Mouse (Mus musculus) embryonic facial prominence, embryonic 11.5 days (tissue): ENCODE measurements around the gene Olfr1274-ps. TPM values are rescaled to one million over a fixed set of nuclear protein-coding genes. Genes with fewer than 3 reads are reported as not detected.

Experiments
- polyA plus RNA-seq: library from polyadenylated mRNA; unstranded; fragments of >200 nt; fragmentation: Nextera tagmentation; extraction: Ambion mirVana; gene quantifications from 2 replicates; pipeline ENCODE4 v1.2.1, GENCODE M21; 2014

Olfr1274-ps gene
- polyA plus RNA-seq, 1 experiment from 2014 or later = not detected

Other genes starting within 250 kb of the Olfr1274-ps start
- 0.07 TPM in 1 of 2 replicates, not detected in the other for gene Olfr1270, start 245.6 kb upstream of the Olfr1274-ps start, polyA plus RNA-seq
- not detected in 2 replicates for gene Olfr1506, start 174.2 kb upstream of the Olfr1274-ps start, polyA plus RNA-seq
- gene Olfr142, start 141.1 kb upstream of the Olfr1274-ps start, polyA plus RNA-seq = not detected in 2 replicates
- not detected in 2 replicates for gene Olfr1271, start 127.7 kb upstream of the Olfr1274-ps start, polyA plus RNA-seq
- gene Olfr1272, start 105.8 kb upstream of the Olfr1274-ps start, polyA plus RNA-seq = not detected in 2 replicates
- gene Gm13769, start 76.5 kb upstream of the Olfr1274-ps start, polyA plus RNA-seq = not detected in 2 replicates
- 3.0 and 3.5 TPM in 2 replicates for gene Ptprj, start 182.0 kb downstream of the Olfr1274-ps start, polyA plus RNA-seq